Mouse (Mus musculus): ENCODE measurements around the gene Ism2. TPM values are rescaled to one million over a fixed set of nuclear protein-coding genes. Genes with fewer than 3 reads are reported as not detected.
A peak's percentile ranks its signal among the peaks of the same experiment; 100 is the strongest.
"Not testable (repeated sequence)": the region's sequence is repeated elsewhere in the genome, so short reads cannot be mapped to it uniquely, and the experiment has no call there.

Ism2 gene
- polyA plus RNA-seq, 1 experiment from 2014 or later = 1.1 TPM

DNA sequence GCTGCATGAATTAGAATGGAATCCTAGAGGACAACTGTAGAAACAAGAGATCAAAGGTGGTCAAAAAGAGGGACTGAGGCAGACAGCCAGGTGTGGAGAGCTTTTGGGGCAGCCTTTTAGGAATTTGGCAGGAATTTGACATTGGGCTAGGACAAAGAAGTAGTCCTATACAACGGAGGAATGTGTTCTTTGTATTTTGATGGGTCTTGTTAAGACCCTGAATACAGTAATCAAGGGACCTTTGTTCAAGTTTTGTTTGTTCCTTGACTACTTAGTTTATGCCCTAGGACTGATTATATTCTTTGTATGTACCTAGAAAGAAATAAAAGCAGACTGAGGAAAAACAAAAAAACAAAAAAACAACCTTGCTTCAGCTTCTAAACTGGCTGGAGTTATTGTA, 18.4 kb upstream of the Ism2 start:
- DNase-seq (no peak), ATAC-seq (ENCODE audit: insufficient read depth) (no peak)
- H3K9ac ChIP-seq = no peak overlapping the region
- no peak overlapping the region for H3K27ac ChIP-seq (ENCODE audit: low read depth)
- no peaks in the 10 kb centered on the region for H3K36me3 ChIP-seq (ENCODE audit: insufficient read depth)
- H3K27me3 ChIP-seq (ENCODE audit: insufficient read depth, low read length) = no peaks in the 10 kb centered on the region
- WGBS = 70% methylated on average over 1 of the region's 1 CpGs
- H3K4me3 ChIP-seq (ENCODE audit: low read depth, low read length) = no peak overlapping the region
- no peaks in the 10 kb centered on the region for H3K9me3 ChIP-seq (ENCODE audit: low read depth, low read length)
- H3K4me1 ChIP-seq (ENCODE audit: insufficient read depth) = no peaks in the 10 kb centered on the region
- no peak overlapping the region for H3K4me2 ChIP-seq
- no peak for TF ChIP-seq CTCF (IDR thresholded peaks at IDR 0.05; ENCODE audit: low read depth)

DNA sequence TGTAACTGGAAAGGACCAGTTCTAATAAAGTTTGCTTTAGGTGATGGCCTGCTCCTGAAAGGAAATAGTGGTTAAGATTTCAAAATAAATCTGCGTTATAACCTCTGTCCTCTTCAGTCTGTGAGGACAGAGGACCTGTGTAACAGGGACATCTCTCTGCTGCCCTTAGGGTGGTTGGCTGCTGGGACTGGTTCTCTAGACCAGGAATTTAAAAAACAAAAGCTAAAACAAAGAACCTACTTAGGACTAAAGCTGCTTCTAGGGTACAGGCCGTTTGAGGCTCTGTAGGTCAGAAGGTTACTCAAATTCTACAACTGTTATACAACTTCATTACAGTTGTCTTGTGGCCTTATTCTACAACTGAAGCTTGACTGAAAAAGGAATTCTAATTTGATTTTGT, 13.6 kb upstream of the Ism2 start:
- H3K9me3 ChIP-seq (ENCODE audit: low read depth, low read length) = no peaks in the 10 kb centered on the region
- H3K4me3 ChIP-seq (ENCODE audit: low read depth, low read length) = no peak overlapping the region
- H3K27ac ChIP-seq (ENCODE audit: low read depth) = no peak overlapping the region
- ATAC-seq (ENCODE audit: insufficient read depth) (no peak), DNase-seq (no peak)
- H3K27me3 ChIP-seq (ENCODE audit: insufficient read depth, low read length) = no peaks in the 10 kb centered on the region
- no peak for TF ChIP-seq CTCF (IDR thresholded peaks at IDR 0.05; ENCODE audit: low read depth)
- H3K4me2 ChIP-seq = no peak overlapping the region
- H3K36me3 ChIP-seq (ENCODE audit: insufficient read depth) = peaks cover 33% of the 10 kb centered on the region
- H3K4me1 ChIP-seq (ENCODE audit: insufficient read depth) = no peaks in the 10 kb centered on the region
- WGBS = 78% methylated on average over 2 of the region's 2 CpGs
- H3K9ac ChIP-seq = no peak overlapping the region

DNA sequence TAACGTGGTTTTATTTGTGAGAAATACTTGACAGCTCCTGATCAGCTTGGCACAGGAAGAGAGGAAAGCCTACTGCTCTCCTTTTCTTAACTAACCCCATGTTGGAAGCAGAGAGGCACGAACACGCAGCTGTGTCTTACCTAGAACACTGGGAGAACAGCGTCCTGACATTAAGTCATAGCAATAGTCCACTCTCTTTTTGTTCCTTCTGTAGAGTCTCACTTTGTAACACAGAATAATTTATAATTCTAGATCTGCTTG, 7.0 kb upstream of the Ism2 start:
- not testable (repeated sequence) for ATAC-seq (ENCODE audit: insufficient read depth); H3K27me3 ChIP-seq (ENCODE audit: insufficient read depth, low read length); H3K9me3 ChIP-seq (ENCODE audit: low read depth, low read length); H3K4me3 ChIP-seq (ENCODE audit: low read depth, low read length); H3K4me1 ChIP-seq (ENCODE audit: insufficient read depth); H3K27ac ChIP-seq (ENCODE audit: low read depth); H3K4me2 ChIP-seq; DNase-seq; H3K9ac ChIP-seq
- H3K36me3 ChIP-seq (ENCODE audit: insufficient read depth) = peaks cover 22% of the 10 kb centered on the region
- 72% methylated on average over 4 of the region's 4 CpGs for WGBS

DNA sequence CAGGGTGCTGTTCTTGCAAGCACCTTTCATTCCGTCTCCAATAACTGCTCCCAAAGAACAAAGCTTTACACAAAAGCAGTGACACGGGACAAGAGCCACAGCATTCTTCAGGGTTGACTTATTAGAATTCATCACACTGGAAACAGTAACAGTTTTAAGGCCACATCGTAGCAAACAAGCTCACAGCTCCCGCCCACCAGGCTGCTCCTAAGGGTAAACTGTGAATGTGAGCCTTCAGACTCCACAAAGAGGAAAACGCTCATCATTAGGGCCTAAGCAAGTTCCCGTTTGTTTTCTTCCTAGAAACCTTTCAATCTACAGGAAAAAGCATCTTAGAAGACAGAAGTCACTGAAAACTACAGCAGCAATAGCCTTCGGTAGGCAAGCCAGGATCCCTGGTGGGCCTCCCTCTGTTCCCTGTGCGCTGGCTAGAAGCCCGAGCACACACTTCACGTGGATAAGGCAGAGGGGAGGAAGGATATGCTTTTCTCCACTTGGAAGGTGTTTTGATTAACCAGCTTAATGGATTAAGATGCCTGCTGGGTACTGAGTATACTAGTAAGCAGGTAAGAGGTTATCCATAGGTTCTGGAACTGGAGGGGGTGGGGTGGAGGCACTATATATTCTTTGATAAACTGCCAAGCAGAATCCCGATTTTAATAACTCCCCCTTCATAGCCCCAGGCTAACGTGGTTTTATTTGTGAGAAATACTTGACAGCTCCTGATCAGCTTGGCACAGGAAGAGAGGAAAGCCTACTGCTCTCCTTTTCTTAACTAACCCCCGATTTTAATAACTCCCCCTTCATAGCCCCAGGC, 6.5 kb upstream of the Ism2 start:
- Histone ChIP-seq H3K4me1 (ENCODE audit: insufficient read depth) (no peaks in the 10 kb centered on the region), H3K27me3 (ENCODE audit: insufficient read depth, low read length) (no peaks in the 10 kb centered on the region), H3K9ac (no peak overlapping the region), H3K36me3 (ENCODE audit: insufficient read depth) (peaks cover 20% of the 10 kb centered on the region), H3K9me3 (ENCODE audit: low read depth, low read length) (no peaks in the 10 kb centered on the region), H3K27ac (ENCODE audit: low read depth) (no peak overlapping the region), H3K4me3 (ENCODE audit: low read depth, low read length) (no peak overlapping the region), H3K4me2 (no peak overlapping the region)
- peak; percentile 34 for DNase-seq
- WGBS = 30% methylated on average over 13 of the region's 13 CpGs
- no peak for TF ChIP-seq CTCF (IDR thresholded peaks at IDR 0.05; ENCODE audit: low read depth)
- no peak for ATAC-seq (ENCODE audit: insufficient read depth)

DNA sequence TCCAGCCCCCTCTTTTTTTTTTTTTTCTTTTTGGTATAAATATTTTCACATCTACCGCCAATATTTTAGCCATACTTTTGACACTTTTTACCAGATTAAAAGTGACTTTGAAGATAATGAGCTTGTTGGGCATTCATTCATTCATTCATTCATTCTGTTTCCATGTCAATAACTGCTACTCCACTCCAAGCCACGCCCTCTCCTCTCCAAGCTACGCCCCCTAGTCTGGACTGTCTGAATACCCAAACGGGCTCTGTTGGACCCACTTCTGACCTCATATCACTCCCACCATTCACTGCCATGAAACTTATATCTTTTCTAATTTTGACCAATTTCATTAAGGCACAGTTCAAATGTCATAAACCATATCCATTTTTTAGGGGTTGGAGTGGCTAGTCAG, 1.7 kb upstream of the Ism2 start:
- Histone ChIP-seq H3K9me3 (ENCODE audit: low read depth, low read length) (no peaks in the 10 kb centered on the region), H3K4me3 (ENCODE audit: low read depth, low read length) (no peak overlapping the region), H3K27ac (ENCODE audit: low read depth) (no peak overlapping the region), H3K36me3 (ENCODE audit: insufficient read depth) (no peaks in the 10 kb centered on the region), H3K4me1 (ENCODE audit: insufficient read depth) (no peaks in the 10 kb centered on the region), H3K27me3 (ENCODE audit: insufficient read depth, low read length) (peaks cover 13% of the 10 kb centered on the region; the same call in 1 of the 2 replicates), H3K4me2 (no peak overlapping the region; the same call in 1 of the 2 replicates), H3K9ac (no peak overlapping the region)
- DNase-seq (no peak), ATAC-seq (ENCODE audit: insufficient read depth) (no peak)
- no peak for TF ChIP-seq CTCF (IDR thresholded peaks at IDR 0.05; ENCODE audit: low read depth)
- 39% methylated on average over 4 of the region's 4 CpGs for WGBS

DNA sequence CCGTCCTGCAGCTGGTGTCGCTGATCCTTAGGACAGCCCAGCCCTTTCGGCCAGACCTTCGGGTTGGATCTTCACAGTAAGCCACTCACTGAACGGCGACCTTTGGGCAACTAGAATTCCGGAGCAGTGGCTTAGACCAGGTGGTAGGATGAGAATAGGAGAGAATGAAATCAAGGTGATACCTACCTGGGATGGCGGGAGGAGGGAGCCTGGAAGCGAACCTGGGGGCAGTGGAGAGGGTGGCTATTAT, 861 bp upstream of the Ism2 start:
- Histone ChIP-seq H3K4me1 (ENCODE audit: insufficient read depth) (no peaks in the 10 kb centered on the region), H3K36me3 (ENCODE audit: insufficient read depth) (no peaks in the 10 kb centered on the region), H3K4me2 (peak overlapping the region; percentile 98), H3K27me3 (ENCODE audit: insufficient read depth, low read length) (peaks cover 13% of the 10 kb centered on the region; the same call in 1 of the 2 replicates), H3K4me3 (ENCODE audit: low read depth, low read length) (peak overlapping the region; percentile 70), H3K27ac (ENCODE audit: low read depth) (no peak overlapping the region), H3K9ac (peak overlapping the region; percentile 68), H3K9me3 (ENCODE audit: low read depth, low read length) (no peaks in the 10 kb centered on the region)
- TF ChIP-seq CTCF (IDR thresholded peaks at IDR 0.05; ENCODE audit: low read depth) = no peak
- ATAC-seq (ENCODE audit: insufficient read depth) (no peak), DNase-seq (no peak)
- WGBS = 1% methylated on average over 9 of the region's 9 CpGs

DNA sequence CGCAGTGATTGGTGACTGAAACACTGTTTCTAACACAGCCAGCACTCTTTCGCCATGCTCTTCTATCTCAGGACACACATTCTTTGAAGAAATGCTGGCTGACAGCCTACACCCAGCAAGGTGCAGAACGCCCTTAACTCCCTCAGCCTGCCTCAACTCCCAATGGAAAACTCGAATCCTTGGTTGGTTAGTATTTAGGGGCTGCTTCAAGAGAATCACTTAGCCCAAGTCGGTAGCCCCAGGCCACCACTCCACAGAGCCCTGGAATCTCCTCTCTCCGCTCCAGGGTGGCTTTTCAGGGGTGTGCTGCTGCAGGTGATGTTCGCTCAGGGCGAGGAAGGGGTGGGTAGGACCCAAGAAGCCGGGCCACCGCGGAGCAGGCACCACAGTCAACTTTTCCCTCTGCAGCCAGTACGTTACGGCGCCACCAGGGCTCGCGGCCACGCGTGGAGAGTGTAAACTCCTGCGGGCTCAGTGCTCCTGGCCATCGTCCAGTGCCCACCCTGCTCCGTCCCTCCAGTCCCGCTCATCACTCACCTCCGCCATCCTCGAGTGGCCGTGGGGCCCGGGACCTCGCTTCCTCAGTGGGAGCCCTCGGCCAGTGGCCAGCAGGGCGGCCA, 358 bp downstream of the Ism2 start:
- peak overlapping the region; percentile 70 for H3K4me3 ChIP-seq (ENCODE audit: low read depth, low read length)
- peak; percentile 16; the same call in 1 of the 2 replicates for TF ChIP-seq CTCF (IDR thresholded peaks at IDR 0.05; ENCODE audit: low read depth)
- ATAC-seq (ENCODE audit: insufficient read depth) = peak; percentile 65
- H3K9ac ChIP-seq = peak overlapping the region; percentile 68
- peak; percentile 6 for DNase-seq
- no peaks in the 10 kb centered on the region for H3K9me3 ChIP-seq (ENCODE audit: low read depth, low read length)
- no peaks in the 10 kb centered on the region for H3K36me3 ChIP-seq (ENCODE audit: insufficient read depth)
- H3K27ac ChIP-seq (ENCODE audit: low read depth) = no peak overlapping the region
- no peaks in the 10 kb centered on the region for H3K4me1 ChIP-seq (ENCODE audit: insufficient read depth)
- 8% methylated on average over 29 of the region's 29 CpGs for WGBS
- peaks cover 13% of the 10 kb centered on the region; the same call in 1 of the 2 replicates for H3K27me3 ChIP-seq (ENCODE audit: insufficient read depth, low read length)
- H3K4me2 ChIP-seq = peak overlapping the region; percentile 98

Measured in lung, embryonic 14.5 days (tissue).